Mouse (Mus musculus) right cerebral cortex, postnatal 36 days (tissue): ENCODE results near the gene Carmil2.

Source experiments
- DNase-seq, 2 experiments: peaks; one replicate each; pipeline ENCODE4 v3.0.0; 2022; ENCODE audit warnings: low spot score in 2 of 2, mixed read lengths in 1 of 2

Carmil2 gene

GRCm38 (mm10) chr8:105695080-105695780 is 9.2 kb downstream of the Carmil2 start:
- no peak for DNase-seq

DNA sequence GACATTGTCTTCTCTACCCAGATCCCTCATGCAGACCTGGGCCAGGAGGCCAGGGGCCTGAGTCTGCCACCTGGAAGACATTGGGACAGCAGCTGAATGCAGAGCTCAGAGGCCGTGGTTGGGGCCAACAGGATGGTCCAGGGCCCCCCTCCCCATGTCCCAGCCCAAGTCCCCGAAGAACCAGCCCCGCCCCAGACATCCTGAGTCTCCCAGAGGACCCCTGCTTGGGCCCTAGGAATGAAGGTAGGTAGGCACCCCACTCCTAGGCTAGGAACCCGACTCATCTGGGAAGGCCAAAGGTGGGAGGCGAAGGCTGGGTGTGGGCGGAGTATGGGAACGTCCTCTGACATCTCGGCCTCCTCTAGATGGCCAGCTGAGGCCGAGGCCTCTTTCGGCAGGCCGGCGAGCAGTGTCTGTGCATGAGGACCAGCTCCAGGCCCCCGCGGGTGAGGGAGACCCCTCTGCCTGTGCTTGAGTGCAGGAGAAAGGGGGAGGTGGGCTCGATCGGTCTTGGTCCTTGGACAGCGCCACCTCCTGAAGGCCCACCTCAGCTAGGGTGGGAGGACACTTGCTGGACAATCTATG is 11.2 kb downstream of the Carmil2 start:
- no peak for DNase-seq

DNA sequence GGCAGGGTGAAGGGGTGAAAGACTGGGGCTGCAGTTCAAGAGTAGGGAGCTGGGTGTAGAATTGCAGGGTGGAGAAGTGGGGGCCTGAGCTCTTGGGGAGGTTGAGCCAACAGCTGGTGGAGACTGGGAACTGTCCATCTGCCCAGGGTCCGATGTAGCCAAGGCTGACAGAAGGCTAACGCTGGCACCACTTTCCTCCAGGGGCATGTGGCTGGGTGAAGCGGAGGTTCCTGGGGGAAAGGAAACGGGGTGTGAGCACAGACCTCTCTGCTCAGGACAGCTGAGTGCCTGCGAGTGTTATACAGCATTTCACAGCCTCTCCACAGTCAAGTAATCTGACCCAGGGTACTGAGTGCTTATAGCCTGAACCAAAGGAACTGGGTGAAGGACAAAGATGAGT is 12.7 kb downstream of the Carmil2 start:
- DNase-seq = no peak

GRCm38 (mm10) chr8:105699488-105700215 is 13.6 kb downstream of the Carmil2 start:
- no peak for DNase-seq

DNA sequence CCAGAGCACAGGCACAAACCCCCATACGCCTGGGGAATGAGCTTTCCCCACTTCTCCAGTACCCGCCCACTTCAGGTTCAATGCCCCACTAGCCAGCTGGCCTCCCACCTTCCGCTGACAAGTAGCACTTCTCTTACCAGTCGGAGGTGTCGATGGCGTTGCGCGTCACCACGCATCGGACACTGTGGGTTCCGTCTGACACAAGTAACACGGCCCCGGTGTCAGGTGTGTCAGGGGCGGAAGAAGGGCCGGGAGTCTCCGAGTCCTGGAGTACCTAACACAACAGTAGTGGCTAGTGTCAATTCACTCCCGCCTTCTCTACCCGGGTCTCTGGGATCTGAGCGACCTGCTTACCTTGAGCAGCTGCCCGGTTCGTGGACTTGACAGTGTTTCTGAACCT is 14.5 kb downstream of the Carmil2 start:
- DNase-seq = peak; percentile 63 to 74

GRCm38 (mm10) chr8:105700966-105701824 is 15.1 kb downstream of the Carmil2 start, which contains the start of the genes Acd and Pard6a:
Gene Acd, minus strand, starts transcription at chr8:105701102.
Gene Pard6a, plus strand, starts transcription at chr8:105701148.
- peak; percentile 92 to 94 for DNase-seq

- no peak for DNase-seq
These were observed 15.9 kb downstream of the Carmil2 start for GRCm38 (mm10) chr8:105702001-105702401.

DNA sequence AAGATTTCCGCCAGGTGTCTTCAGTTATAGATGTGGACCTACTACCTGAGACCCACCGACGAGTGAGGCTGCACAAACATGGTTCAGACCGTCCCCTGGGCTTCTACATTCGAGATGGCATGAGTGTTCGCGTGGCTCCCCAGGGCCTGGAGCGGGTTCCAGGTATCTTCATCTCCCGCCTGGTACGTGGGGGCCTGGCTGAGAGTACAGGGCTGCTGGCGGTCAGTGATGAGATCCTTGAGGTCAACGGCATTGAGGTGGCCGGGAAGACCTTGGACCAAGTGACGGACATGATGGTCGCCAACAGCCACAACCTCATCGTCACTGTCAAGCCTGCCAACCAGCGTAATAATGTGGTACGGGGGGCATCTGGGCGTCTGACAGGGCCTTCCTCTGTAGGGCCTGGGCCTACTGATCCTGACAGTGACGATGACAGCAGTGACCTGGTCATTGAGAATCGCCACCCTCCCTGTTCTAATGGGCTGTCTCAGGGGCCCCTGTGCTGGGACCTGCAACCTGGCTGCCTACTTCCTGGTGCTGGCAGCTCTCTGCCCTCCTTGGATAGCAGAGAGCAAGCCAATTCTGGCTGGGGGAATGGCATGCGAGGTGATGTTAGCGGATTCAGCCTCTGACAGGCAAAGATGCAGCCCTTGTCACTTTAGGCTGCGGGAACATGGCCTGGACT is 16.8 kb downstream of the Carmil2 start:
- no peak for DNase-seq

DNA sequence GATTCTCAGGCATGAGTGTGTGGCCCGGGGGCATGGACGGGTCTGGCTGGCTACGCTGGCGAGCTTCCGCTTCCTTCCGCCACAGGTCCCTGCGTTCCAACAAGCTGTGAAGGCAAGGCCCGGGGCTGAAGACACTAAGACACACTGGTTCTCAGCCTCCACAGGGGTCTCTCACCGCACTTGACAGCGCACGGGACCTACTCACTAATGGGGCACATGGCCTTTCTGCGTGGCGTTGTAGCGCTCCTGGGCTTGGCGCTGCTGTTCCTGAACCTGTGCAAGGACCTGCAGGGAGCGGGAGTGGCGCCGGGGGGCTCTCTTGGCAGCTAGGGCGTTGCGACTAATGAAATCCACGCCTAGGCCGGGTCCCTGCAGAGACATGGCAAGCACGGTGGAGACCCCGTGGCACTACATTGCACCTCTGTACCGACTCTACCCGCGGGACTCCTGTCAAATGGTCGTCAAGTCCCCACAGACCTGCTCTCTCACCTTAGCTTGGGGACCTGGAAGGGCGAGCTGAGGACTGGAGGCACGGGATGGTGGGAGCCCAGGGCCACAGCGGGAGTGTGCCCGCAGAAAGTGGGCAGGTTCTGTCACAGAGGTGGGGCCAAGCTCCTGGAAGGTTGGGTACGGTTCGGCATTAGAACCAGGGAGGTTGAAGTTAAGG is 18.2 kb downstream of the Carmil2 start:
- DNase-seq = no peak

- no peak for DNase-seq
These were observed 18.9 kb downstream of the Carmil2 start for GRCm38 (mm10) chr8:105704955-105705354.

GRCm38 (mm10) chr8:105706426-105706825 is 20.4 kb downstream of the Carmil2 start:
- no peak for DNase-seq

- peak; percentile 82 to 88 for DNase-seq
These were observed 21.7 kb downstream of the Carmil2 start, which contains the start of the genes 4933405L10Rik and Enkd1 for GRCm38 (mm10) chr8:105707498-105708403. Gene 4933405L10Rik, plus strand, starts transcription at chr8:105707655. Gene Enkd1, minus strand, starts transcription at chr8:105708210.

DNA sequence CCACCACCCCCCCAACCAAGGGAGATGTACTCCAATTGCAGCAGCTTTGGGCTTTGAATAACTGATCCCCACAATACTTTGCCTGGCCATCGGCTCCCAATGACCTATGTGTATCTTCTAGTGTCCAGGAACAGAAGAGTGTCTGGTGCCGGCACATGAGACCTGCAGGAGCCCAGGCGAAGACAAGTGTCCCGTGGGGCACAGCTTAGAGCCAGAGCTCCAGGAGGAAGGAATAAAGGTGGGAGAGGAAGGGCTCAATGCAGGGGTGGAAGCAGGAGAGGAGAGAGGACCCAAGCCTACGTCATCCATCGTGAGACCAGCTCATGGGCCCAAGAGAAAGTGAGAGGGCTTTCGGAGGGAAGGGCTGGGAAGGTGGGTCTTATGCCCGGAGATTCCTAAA is 22.6 kb downstream of the Carmil2 start:
- DNase-seq = no peak

GRCm38 (mm10) chr8:105709317-105709716 is 23.2 kb downstream of the Carmil2 start:
- DNase-seq = no peak

GRCm38 (mm10) chr8:105712286-105712685 is 26.2 kb downstream of the Carmil2 start:
- no peak for DNase-seq

GRCm38 (mm10) chr8:105714139-105714538 is 28.1 kb downstream of the Carmil2 start:
- DNase-seq = peak in 1 of 2 experiments; percentile 70

GRCm38 (mm10) chr8:105715042-105715441 is 29.0 kb downstream of the Carmil2 start:
- no peak for DNase-seq

- no peak for DNase-seq
These were observed 30.4 kb downstream of the Carmil2 start for GRCm38 (mm10) chr8:105716302-105716945.

- no peak for DNase-seq
These were observed 33.6 kb downstream of the Carmil2 start for GRCm38 (mm10) chr8:105719637-105720036.
